Mouse (Mus musculus): ENCODE measurements around the gene Abhd16b.
"Not testable (repeated sequence)": the region's sequence is repeated elsewhere in the genome, so short reads cannot be mapped to it uniquely, and the experiment has no call there.

Abhd16b gene

DNA sequence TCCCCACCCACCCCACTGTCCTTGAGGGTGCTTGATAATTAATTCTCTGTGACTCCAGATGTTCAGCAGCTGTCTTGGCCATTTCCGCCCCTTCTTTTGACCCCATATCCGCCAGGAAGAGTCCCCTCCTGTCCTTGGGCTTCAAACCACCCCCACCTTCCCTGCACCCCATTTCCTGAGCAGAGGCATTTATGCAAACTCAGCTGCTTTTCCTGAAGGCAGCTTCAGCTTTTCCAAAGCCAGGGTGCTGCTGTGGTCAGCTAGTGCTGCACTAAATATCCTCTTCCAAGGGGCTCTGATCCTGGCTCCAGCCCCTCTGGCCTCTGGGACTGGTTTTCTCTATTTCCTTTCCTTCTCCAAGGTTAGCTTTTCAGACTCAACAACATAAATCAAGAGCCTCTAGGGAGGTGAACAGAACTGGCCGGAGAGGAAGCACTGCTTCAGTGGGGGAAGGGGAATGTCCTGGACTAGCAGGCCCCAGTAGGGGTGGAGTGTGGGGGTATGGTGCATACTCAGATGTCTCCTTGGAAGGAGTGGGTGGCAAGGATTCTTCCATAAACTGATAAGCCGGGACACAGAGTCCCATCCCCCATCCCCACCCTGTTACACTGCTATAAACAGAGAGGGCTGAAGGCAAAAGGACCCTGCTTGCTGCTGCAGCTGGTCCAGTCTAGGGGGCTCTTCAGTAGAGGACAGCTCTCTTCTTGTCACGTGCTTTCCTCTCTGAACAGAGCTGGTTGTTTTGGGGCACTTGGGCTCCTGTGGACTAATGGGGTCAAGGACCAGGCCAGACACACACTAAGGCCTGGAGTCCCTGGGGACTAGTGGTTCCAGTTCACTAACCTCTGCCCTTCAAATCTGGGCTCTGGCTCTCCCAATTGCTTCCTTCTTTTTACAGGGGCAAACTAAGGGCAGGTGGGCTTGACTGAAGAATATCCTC, 5.4 kb upstream of the Abhd16b start:
- DNase-seq (ENCODE audit: low spot score) = peak; percentile 65

DNA sequence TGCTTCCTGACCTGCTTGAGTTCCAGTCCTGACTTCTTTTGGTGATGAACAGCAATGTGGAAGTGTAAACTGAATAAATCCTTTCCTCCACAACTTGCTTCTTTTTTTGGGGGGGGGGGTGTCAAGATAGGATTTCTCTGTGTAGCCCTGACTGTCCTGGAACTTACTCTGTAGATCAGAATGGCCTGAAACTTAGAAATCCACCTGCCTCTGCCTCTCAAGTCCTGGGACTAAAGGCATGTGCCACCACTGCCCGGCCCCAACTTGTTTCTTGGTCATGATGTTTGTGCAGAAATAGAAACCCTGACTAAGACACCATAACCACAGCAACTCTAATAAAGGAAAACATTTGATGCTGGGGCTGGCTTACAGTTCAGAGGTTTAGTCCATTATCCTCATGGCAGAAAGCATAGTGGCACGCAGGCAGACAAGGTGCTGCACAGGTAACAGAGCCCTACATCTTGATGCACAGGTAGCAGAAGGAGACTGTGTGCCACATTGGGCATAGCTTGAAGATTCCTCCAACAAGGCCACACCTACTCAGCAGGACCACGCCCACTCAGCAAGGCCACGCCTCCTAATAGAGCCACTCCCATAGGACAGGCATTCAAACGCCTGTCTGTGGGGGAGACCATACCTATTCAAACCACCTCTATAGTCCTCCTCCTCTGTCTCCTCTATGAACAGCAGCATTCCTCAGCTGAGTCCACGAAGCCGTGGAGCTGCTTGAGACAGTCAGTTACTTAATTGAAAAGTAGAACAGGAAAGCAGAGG, 1.4 kb upstream of the Abhd16b start:
- DNase-seq (ENCODE audit: low spot score) = peak; percentile 30

DNA sequence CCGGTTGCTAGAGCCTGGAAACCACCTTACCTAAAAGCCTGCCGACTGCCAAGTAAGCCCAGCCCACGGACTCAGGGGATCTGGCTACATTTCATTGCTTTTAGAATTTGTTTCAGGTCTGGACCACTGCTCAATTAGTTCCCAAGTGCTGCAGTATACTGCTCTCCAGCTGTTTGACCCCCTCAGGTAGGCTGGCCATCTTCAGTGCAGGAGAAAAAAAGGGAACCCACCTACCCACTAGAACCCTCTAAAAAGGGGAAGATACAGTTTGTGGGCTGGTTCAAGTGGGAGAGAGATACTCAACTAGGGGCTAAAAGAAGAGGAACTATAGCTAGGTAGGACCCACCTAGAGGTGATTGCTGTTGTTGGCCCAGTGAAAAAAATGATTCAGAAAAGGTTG, 800 bp upstream of the Abhd16b start:
- no peak for DNase-seq (ENCODE audit: low spot score)

DNA sequence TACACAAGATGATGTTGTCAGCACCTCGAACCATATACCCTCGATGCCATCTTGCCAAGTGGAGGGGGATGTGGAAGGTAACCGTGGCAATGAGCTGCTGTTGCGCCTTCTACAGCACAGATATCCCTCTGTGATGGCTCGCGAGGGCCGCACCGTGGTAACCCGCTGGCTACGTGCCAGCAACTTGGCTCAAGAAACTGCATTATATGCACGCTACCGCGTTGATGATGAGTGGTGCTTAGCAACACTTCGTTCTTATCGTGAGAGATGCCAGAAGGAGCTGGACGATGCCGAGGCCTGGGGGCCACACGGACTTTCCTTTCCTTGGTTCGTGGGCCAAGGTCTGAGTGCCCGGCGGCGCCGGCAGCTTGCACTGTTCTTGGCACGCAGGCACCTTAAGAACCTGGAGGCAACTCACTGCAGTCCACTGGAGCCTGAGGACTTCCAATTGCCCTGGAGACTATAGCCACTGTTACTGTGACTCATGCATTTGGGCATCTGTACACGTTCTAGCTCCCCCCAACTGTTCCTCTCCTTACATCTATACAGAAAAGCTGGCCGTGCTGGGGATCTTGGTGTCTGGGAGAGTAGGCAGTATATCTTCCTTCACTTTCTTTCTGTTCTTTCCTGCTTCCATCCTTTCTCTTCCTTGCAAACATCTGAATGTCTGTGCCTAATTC, 1.4 kb downstream of the Abhd16b start:
- no peak for DNase-seq (ENCODE audit: low spot score)

DNA sequence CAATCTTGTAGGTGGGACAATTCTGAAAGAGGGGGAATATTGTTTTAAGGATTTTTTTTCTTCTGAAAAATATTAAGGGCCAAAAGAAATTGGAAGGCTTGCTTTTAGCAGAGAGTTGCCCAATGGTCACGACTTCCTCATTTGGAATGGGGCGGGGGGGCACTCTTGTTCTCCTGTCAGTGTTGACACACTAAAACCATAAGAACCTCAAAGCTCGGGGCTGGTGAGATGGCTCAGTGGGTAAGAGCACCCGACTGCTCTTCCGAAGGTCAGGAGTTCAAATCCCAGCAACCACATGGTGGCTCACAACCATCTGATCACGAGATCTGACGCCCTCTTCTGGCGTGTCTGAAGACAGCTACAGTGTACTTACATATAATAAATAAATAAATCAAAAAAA, 2.8 kb downstream of the Abhd16b start:
- DNase-seq (ENCODE audit: low spot score) = not testable (repeated sequence)

DNA sequence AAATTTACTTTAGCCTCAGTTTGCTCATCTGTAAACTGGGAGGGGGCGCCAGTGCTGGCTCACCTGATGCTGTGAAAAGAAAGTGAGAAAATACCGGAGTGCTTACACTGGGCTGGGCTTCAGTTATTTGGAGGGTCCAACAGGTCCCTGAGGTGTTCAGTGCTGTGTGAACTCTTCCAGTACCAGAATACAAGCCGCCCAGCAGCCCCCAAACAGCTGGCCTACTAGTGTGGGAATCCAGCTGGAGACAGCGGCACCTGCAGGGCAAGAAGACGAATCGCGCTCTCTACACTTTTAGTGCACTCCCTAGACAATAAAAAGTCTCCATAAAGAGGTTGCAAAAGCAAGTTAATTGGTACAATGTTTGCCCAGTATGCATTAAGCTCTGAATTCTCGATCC, 3.3 kb downstream of the Abhd16b start:
- DNase-seq (ENCODE audit: low spot score) = peak; percentile 65

DNA sequence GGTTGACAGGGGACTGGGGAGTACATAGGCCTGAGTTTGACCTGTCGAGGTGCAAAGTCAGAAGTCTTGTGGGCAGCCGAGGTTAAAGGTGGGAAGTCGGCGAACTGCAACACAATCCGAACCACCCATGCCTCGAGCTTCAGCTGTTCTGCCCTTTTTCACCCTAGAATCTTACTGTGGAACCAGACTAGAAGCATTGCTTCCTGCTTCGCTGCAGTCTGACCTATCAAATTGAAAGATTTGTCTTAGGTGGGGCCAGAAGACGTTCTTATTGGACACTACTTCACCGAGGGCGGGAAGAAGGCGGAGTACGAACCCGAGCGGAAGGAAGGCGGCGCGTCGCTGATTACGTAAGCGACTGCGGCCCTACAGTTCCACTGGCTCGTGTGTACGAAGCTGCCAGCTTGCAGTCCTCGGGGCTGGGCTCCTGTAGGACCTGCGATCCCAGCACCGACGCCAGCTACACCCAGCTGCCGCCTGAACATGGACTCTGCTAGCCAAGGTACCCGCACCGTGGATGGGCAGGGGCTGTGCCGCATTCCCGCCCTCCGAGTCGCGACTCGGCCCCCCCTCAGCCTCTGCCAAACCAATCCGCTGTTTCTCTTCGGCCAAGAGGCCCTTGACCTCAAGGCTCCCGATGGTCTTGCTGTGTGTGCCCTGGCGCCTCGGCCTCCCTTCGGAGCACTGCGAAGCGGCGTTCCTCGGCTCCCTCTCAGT, 4.0 kb downstream of the Abhd16b start, which contains the start of gene Tpd52l2:
Gene Tpd52l2 (plus strand): TSS at position 312 of the 717 bp plus-strand sequence.
- peak; percentile 88 for DNase-seq (ENCODE audit: low spot score)

DNA sequence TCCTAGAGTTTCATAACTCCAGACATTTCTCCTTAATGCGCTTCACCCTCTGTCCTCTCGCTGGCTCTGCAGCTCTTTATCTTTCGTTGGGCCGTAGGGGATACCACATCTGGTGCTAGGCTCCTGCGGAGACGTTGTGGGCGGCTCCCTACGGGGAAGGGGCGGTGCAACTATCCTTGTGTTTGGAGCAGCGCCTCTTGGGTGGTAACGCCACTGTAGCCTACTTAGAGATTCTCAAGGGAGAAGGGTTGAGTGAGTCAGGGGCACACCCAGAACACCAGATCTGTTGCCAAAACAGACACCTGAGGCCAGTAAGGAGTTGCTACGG, 4.5 kb downstream of the Abhd16b start:
- DNase-seq (ENCODE audit: low spot score) = peak; percentile 65

DNA sequence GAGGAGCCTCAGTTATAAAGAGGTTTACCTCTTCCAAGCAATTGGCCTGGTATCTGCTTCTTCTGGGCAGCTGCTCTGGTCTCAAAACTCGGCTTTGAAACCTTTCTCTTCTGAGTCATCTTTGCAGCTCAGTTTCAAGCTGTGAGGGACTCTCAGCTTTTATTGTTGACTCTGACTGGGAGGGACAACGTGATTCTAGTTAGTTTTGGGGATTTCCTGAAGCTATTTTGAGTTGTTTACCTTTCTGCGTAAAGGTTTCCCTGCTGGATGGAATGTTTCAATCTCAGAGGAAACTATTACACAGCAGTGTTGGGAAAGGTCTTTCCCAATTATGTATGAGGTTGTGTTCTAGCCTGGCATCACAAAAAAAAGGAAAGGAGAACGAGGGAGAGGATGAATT, 5.6 kb downstream of the Abhd16b start:
- no peak for DNase-seq (ENCODE audit: low spot score)

DNA sequence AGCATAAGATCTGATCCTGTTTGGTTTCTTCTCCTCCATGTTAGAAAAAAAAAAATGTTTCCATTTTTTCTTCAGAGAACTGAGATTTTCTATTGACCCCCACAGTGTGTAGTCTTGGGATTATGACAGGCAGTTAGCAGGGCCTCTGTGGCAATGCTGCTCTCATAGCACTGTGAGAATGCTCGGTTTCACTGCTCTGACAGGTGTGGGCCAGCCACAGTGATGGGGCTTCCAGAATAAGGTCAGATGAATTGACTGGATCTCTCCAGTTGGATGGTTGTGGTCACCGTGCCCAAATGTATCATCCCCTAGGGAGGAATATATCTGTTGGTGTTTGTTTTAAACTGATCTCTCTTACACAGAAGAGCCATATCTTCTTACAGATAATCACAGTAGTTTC, 16.2 kb downstream of the Abhd16b start:
- DNase-seq (ENCODE audit: low spot score) = no peak

DNA sequence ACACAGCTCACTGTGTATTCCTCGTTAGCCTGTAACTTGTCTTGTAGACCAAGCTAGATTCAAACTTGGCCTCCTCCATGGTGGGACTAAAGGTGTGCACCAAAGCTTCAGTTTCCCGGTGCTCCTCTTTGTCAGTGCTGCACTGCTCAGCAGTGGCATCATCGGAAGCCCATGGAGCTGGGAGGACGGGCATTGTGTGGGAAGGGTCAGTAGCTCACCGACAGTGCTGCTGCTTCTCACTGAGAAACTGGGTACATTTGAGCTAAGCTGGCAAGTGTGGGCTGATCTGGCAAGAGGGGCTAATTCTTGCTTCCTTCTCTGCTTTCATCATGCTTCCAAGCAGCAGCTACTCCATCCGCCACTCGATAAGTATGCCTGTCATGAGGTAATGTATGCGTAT, 18.2 kb downstream of the Abhd16b start:
- no peak for DNase-seq (ENCODE audit: low spot score)

DNA sequence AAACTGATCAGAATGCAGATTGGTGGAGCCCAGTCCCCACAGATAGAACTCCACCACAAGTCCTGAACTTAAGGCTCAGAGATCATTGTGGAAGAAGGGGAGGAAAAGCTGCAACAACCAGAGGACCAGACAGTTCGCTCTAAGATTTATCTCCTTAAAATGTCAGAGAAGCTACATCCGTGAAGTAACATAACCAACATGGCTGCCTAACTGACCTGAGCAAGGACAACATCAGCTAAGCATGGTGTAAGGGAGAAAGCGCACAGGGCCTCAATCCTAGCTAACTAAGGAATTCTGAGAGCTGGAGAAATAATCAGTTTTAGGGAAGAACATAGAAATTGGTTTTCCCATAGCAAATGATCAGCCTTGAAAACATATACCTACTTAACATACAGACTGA, 26.2 kb downstream of the Abhd16b start:
- DNase-seq (ENCODE audit: low spot score) = no peak

DNA sequence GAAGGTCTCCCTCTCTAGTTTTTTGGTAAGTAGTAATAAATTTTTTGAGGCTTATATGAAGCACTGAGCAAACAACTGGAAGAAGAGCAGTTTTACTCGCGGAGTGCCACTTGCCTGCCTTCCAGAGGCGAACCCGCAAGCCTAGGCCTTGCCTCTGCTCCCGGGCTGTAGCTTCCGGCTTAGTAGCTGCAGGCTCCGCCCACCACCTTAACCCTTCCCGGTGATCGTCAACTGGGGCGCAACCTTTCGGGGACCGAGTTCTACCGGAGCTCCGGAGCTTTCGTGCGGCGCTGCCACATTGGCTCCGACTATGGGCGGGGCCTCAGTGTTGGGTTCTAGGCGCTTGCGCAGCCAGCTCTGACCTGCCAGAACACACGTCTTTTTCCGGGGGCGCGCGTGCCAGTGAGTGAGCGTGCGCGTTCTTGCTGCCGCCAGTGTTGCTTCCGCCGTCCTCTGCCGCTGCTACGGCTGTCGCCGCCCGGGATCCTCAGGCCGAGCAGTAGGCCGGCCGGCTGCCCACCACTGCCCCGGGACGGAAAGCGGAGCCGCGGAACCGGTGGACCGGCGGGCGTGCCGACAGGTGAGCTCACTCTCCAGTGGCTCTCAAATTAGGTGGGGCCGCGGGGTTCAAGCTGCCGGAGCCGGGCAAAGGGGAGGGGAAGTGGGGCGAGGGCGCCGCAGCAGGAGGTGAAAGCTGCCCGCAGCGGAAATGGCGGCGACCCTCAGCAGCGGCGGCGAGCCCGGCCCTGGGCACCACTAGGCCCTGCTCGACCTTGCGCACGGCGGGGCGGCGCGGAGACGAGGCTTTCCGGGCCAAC, 27.3 kb downstream of the Abhd16b start, which contains the start of gene Dnajc5:
Gene Dnajc5 (plus strand): TSS at position 368 of the 818 bp plus-strand sequence.
- DNase-seq (ENCODE audit: low spot score) = peak; percentile 98

DNA sequence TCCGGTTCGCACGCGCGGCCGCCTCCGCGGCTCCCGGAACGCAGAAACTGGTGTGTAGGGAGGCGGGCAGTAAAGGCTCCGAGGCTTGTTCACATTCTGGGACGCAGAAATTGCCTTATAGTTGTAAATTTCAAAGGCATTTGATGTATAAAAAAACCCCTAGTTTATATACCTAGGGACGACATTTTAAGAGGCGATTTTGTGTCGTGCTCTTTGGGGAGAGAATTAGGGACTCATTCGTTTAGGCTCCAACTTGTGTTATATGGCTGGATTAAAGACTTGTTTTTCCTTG, 27.9 kb downstream of the Abhd16b start:
- no peak for DNase-seq (ENCODE audit: low spot score)

DNA sequence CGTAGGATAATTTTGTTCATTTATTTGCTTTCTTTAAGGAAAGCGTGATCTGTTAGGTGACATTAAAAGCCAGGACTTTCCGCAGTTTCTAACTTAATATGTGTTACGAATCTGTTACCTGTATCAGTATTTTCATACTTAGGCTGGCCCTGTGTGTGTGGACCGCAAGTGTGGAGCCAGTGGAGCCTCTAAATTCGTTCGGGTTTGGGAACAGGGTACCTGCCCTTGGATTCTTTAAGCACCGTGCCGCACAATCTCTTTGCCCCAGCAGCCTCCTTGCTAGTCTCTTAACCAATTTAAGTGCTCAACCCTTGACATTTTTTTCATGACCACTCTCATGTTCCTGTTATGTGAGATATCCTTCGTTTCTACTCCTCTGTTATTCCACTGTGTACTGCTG, 28.5 kb downstream of the Abhd16b start:
- no peak for DNase-seq (ENCODE audit: low spot score)

DNA sequence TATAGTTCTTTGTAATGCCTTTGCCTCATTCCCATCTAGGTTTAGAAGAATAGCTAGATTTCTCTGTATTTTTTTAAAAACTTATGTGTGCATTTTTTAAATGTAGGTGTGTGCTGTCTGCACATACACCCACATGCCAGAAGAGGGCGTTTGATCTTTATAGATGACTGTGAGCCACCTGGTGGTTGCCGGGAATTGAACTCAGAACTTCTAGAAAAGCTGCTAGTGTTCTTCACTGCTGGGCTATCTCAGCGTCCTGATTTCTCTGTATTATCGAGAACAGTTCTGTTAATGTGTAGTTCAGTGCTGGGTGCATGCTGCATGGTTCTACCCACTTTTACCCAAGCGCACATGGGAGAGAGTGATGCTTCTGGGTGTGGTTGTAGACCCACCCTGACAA, 29.8 kb downstream of the Abhd16b start:
- DNase-seq (ENCODE audit: low spot score) = no peak

DNA sequence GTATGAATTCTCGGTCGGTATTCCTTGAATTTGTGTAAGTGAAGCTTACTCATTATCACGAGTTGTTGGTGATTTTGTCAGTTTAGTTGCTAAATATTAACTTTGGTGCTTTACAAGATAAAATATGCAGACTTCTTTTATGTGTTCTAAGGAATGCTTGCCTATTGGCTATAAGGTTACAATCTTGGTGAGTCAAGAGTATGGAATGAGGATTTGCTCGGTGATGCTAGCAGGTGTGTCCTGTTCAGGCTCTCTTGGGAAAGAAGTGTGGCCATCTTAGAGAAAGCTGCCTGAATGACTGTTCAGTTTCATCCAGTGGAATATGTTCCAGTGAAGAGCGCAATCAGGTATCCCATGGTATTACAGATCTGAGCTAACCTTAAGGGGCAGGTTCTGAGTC, 32.5 kb downstream of the Abhd16b start:
- no peak for DNase-seq (ENCODE audit: low spot score)

DNA sequence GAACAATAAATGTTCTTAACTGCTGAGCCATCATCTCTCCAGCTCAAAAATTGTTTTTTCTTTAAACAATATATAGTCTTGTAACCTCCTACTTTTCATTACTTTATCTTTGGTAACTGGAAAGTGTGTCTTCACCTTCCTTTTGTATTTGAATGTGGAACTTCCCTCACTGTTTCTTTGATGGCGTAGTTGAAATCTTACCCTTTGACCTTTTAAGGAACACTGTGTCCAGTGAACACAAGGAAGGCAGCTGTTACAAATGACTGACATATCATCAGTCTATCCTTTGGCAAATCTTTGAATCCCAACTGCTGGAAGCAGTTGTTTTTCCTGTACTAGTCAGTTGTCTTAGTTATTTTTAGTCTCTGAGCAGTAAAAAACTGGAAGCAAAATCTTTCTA, 36.1 kb downstream of the Abhd16b start:
- no peak for DNase-seq (ENCODE audit: low spot score)

DNA sequence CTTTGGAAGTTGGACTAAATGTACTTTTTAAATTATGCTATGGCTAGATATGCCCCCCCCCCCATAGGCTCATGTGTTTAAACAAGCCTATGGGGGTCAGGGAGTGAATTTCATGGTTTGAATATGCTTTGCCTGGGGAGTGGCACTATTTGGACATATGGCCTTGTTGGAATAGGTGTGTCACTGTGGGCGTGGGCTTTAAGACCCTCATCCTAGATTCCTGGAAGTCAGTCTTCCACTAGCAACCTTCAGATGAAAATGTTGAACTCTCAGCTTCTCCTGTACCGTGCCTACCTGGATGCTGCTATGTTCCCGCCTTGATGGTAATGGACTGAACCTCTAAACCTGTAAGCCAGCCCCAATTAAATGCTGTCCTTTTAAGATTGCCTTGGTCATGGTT, 39.6 kb downstream of the Abhd16b start:
- no peak for DNase-seq (ENCODE audit: low spot score)

DNA sequence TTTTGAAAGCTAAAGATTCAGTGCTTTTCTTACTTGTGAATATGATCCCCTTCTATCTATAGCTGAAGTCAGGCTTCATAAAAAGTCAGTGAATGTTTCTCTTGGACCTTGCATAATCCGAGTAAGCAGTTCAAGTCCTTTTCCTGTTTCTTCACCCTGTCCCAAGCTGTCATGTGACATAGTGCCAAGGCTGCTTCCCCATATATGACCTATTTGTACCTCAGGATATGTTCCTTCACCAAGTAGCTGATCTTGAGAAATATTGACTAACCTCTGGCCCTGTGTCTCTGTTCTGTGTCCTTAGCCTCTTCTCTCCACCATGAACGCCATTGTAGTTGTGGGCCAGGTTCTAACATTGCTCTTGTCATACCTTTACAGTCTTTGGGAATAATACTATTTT, 43.4 kb downstream of the Abhd16b start:
- DNase-seq (ENCODE audit: low spot score) = no peak

DNA sequence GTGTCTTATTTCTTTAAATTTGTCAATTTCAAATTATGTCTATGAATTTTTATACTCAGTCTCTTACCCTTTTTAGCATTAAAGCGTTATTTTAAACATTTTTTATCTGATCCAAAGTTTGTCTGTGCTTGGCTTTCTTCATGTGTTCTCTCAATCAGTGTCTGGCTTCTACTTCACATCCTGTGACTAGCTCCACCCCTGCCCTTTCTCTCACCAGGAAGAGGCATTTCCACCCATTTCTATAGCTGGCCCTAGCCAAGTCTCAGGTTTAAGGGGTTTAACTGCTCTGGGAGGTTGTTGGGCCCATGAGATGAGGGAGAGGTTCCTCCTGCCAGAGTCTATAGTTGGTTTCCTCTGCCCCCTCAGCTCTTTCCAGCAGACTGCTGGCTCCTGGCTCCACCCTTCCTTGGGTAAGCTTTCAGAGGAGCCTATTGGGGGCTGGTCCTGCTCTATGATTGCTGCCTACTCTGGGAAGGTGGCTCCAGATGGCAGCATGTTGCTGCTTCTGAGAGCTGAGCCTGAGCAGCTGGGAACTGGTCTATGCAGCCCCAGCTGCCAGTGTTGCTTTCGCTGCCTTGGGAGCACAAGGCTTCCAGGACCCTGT, 44.5 kb downstream of the Abhd16b start:
- no peak for DNase-seq (ENCODE audit: low spot score)
